In the genomic region with DNA sequence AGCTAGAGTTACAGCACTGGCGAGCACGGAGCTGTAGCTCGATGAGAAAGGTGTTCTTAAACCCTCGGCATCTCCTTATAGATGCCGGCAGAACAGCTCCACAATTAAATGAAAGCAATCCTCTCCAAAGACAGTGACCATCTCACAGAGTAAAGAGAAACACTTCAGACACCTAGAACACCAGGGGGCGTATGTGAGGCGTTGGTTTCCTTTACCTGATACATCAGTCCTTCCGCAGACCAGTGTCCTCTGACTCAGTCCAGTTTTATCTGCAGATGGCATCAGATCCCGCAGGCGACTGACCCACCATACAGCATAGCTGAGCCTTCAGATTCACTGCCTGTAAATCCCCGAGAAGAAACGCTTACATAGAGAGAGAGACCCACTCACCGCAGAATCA, we compare ENCODE assay signal across 9 mouse cellular contexts. TPM values are rescaled to one million over a fixed set of nuclear protein-coding genes. Genes with fewer than 3 reads are reported as not detected.
DNase-seq lines count a peak whose midpoint lies in the region.
"Had no signal": no experiment of that assay in that cellular context is flagged by ENCODE, and none has a peak within 500 bp of the region (broad histone marks: within the 10 kb centered on the region; RNA-seq: fewer than 3 reads in every experiment).

No protein-coding gene starts in this region.

- DNase-seq in A20 (ENCODE audit: low read depth, low spot score) = peak; percentile 70
- peak; percentile 69 for DNase-seq in Muller cell, postnatal 12 days (ENCODE audit: inconsistent ontology term)
- peak; percentile 92 to 95 for DNase-seq in cerebellum, postnatal 14 days
- peak; percentile 69 for DNase-seq in gastrocnemius, postnatal 14 days
- DNase-seq in layer of hippocampus, postnatal 10 days (ENCODE audit: low spot score in 2 of 2) = peak; percentile 78 to 80
- peak; percentile 69 for DNase-seq in lung, postnatal 25 days (ENCODE audit: low spot score)
- peak; percentile 73 to 83 for DNase-seq in right cerebral cortex, postnatal 10 days (ENCODE audit: low spot score in 2 of 2)
- DNase-seq in urinary bladder, postnatal 4 days (ENCODE audit: low spot score in 2 of 2) = peak; percentile 40 to 78

- intact Hi-C loops in gastrocnemius, postnatal 14 days (cut with DNase I; ENCODE audit: low total_unique reads) = no loop called here

RNA-seq across cellular contexts. Expression of a gene that starts 32.7 kb away (rescaled TPM):
- total RNA-seq in gastrocnemius, postnatal 14 days (2021) = not detected
- total RNA-seq in layer of hippocampus, postnatal 10 days (2021) = under 1 TPM; 0.60 to 0.94 TPM
- total RNA-seq: gastrocnemius, postnatal 4 days had no signal

RNA-seq across cellular contexts. Expression of a gene that starts 54.0 kb away (rescaled TPM):
- total RNA-seq in gastrocnemius, postnatal 14 days (2021) = 1 to 10 TPM; 2.5 to 3.2 TPM
- total RNA-seq in layer of hippocampus, postnatal 10 days (2021) = 10 to 100 TPM; 16.6 to 18.2 TPM

RNA-seq across cellular contexts. Expression of a gene that starts 54.2 kb away (rescaled TPM):
- total RNA-seq in gastrocnemius, postnatal 14 days (2021) = 10 to 100 TPM; 52.3 to 54.1 TPM
- 10 to 100 TPM; 74.5 to 83.6 TPM for total RNA-seq in layer of hippocampus, postnatal 10 days (2021)

RNA-seq across cellular contexts. Expression of a gene that starts 56.5 kb away (rescaled TPM):
- total RNA-seq in gastrocnemius, postnatal 14 days (2021) = under 1 TPM; 0.18 to 0.24 TPM
- 10 to 100 TPM; 12.3 to 14.7 TPM for total RNA-seq in layer of hippocampus, postnatal 10 days (2021)

Comparison
In these comparisons a context has a peak if more than half of its experiments do, and no peak if none do; other contexts are left out.
1. Peak in every context shown above with its lines: DNase-seq.
2. RNA of a gene that starts 54.0 kb away (total RNA-seq): 16.6 to 18.2 TPM in layer of hippocampus, postnatal 10 days; 2.5 to 3.2 TPM in gastrocnemius, postnatal 14 days; every median in the first group is over 4 times any median in the second.